Comparison of ENCODE assay signal across 11 mouse cellular contexts in genomic region chr9:57769539-57770069, GRCm38 (mm10). TPM values are rescaled to one million over a fixed set of nuclear protein-coding genes. Genes with fewer than 3 reads are reported as not detected.
A peak's percentile ranks its signal among the peaks of the same experiment; 100 is the strongest.
DNase-seq lines count a peak whose midpoint lies in the region; ATAC-seq lines count a peak whose summit lies in the region.
"Had no signal": no experiment of that assay in that cellular context is flagged by ENCODE, and none has a peak within 500 bp of the region (broad histone marks: within the 10 kb centered on the region; RNA-seq: fewer than 3 reads in every experiment).

No protein-coding gene starts in this region.

- H3K4me2 ChIP-seq in liver, embryonic 15.5 days = peak overlapping the region; percentile 64

- peak; percentile 59 for DNase-seq in gastrocnemius, adult 18-20 months (ENCODE audit: low spot score)
- no peak for DNase-seq in gastrocnemius, postnatal 36 days
- DNase-seq in spleen, adult 12 weeks (ENCODE audit: low spot score) = peak; percentile 46
- no peak for DNase-seq in spleen, postnatal 14 days (ENCODE audit: low spot score in 2 of 2)
- DNase-seq in cerebellum, adult 11-12 months = no peak
- DNase-seq in layer of hippocampus, postnatal 14 days (ENCODE audit: low spot score in 2 of 2) = no peak
- no peak for DNase-seq in MN1 (ENCODE audit: low spot score)
- DNase-seq: B cell, adult 2 months; kidney, postnatal 25 days; retina, postnatal 1 day had no signal

- H3K36me3 ChIP-seq in liver, embryonic 15.5 days (replicated peaks) = no peaks in the 10 kb centered on the region

- intact Hi-C loops in gastrocnemius, postnatal 36 days (cut with DNase I) = loop anchor here (5.0 to 10.0 kb wide), 2 partner anchors 68 to 225 kb away; partner anchors contain the start of gene Arid3b

- H3K27ac ChIP-seq in liver, embryonic 15.5 days (replicated peaks) = peak overlapping the region; percentile 99

- ATAC-seq in liver, embryonic 15.5 days (ENCODE audit: insufficient read depth) = peak; percentile 81

- 0 out of 2 replicates have a peak, but pooled peaks cover 4% of the 10 kb centered on the region for H3K27me3 ChIP-seq in liver, embryonic 15.5 days

- H3K4me3 ChIP-seq in liver, embryonic 15.5 days (replicated peaks) = peak overlapping the region; percentile 43

- H3K9ac ChIP-seq in liver, embryonic 15.5 days = peak overlapping the region; percentile 57

- H3K9me3 ChIP-seq in liver, embryonic 15.5 days (replicated peaks) = no peaks in the 10 kb centered on the region

- H3K4me1 ChIP-seq in liver, embryonic 15.5 days (replicated peaks) = peaks cover 82% of the 10 kb centered on the region

- WGBS in liver, embryonic 15.5 days (ENCODE audit: insufficient replicate concordance) = 43% methylated on average over 2 of the region's 2 CpGs

RNA-seq across cellular contexts. Expression of gene Clk3, which starts 3.9 kb away (rescaled TPM):
- 10 to 100 TPM; 36.1 to 45.2 TPM for total RNA-seq in gastrocnemius, adult 18-20 months (2021)
- 10 to 100 TPM; 35.9 to 37.7 TPM for total RNA-seq in gastrocnemius, postnatal 36 days (2021)
- polyA plus RNA-seq in liver, embryonic 15.5 days (2015; fragmentation: Nextera tagmentation; extraction: Ambion mirVana) = 105 and 129 TPM in 2 replicates
- 10 to 100 TPM; 65.6 to 82.9 TPM for total RNA-seq in layer of hippocampus, postnatal 14 days (2021)

Comparison
In these comparisons a context has a peak if more than half of its experiments do, and no peak if none do; other contexts are left out.
1. DNase-seq: peak in gastrocnemius, adult 18-20 months (single experiment) and spleen, adult 12 weeks (single experiment); none in gastrocnemius, postnatal 36 days (0 of 2), spleen, postnatal 14 days (0 of 2), cerebellum, adult 11-12 months (single experiment), layer of hippocampus, postnatal 14 days (0 of 2) and MN1 (single experiment).